In the genomic region with DNA sequence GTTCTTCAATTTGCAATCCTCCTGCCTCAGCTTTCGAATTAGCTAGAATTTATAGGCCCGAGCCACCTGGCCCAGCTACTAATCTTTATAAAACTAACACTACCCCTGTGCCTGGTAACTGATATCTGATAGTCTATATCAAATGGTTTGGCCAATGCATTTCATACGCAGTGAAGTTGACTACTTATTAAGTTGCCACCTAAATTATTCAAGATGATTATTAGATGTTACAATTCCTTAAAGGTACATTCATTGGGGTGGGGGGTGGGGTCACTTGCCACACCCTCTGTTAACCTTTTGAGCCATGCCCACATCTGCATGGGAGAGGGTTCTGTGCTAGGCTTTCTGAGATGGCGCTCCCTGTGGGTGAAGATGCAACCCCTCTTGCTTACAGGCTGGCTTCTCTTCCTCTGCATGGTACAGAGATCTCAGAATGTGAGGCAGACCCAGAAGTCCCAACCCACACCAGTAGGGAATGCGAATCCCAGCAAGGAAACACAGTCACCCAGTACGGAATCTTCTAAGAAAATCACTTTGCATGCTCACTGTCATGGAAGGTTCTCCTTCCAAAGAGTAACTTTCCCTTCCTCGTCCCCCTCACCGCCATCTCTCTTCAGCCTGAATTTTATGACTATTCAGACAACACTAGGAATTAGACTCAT, we compare ENCODE assay signal across 21 mouse cellular contexts. TPM values are rescaled to one million over a fixed set of nuclear protein-coding genes. Genes with fewer than 3 reads are reported as not detected.
DNase-seq lines count a peak whose midpoint lies in the region; ATAC-seq and TF ChIP-seq lines count a peak whose summit lies in the region.
"Had no signal": no experiment of that assay in that cellular context is flagged by ENCODE, and none has a peak within 500 bp of the region (broad histone marks: within the 10 kb centered on the region; RNA-seq: fewer than 3 reads in every experiment).

No protein-coding gene starts in this region.

- dilution Hi-C loops in CH12.LX (cut with MboI; ENCODE audit: extremely low pct_ligation_motif_present, extremely low pct_unique_long_range_greater_than_20kb, low sequenced_read_pairs) = no loop called here

- H3K27me3 ChIP-seq in heart, embryonic 11.5 days (ENCODE audit: control insufficient read depth, insufficient read depth, low read length) = no peaks in the 10 kb centered on the region
- no peaks in the 10 kb centered on the region for H3K27me3 ChIP-seq in heart, embryonic 16.5 days (ENCODE audit: control insufficient read depth, insufficient read depth, low read length)
- H3K27me3 ChIP-seq in CH12.LX (replicated peaks) = no peaks in the 10 kb centered on the region
- no peaks in the 10 kb centered on the region for H3K27me3 ChIP-seq in intestine, embryonic 16.5 days (replicated peaks; ENCODE audit: control insufficient read depth, insufficient read depth, low read length)
- H3K27me3 ChIP-seq: embryonic facial prominence, embryonic 13.5 days; hindbrain, embryonic 15.5 days; limb, embryonic 12.5 days; midbrain, embryonic 13.5 days had no signal

- peak overlapping the region; percentile 47; the same call in 1 of the 2 replicates for H3K27ac ChIP-seq in heart, embryonic 11.5 days (ENCODE audit: low read depth, low read length)
- H3K27ac ChIP-seq in heart, embryonic 16.5 days (ENCODE audit: low read length) = peak overlapping the region; percentile 95
- H3K27ac ChIP-seq in CH12.LX (ENCODE audit: insufficient read depth, low read depth) = peak overlapping the region; percentile 38; the same call in 1 of the 2 replicates
- peak overlapping the region; percentile 73 for H3K27ac ChIP-seq in intestine, embryonic 16.5 days (ENCODE audit: low read length)
- H3K27ac ChIP-seq: embryonic facial prominence, embryonic 13.5 days; hindbrain, embryonic 10.5 days; hindbrain, embryonic 15.5 days; midbrain, embryonic 13.5 days had no signal

- ATAC-seq in heart, embryonic 11.5 days (replicated peaks; ENCODE audit: insufficient number of reproducible peaks, low FRiP score, low TSS enrichment) = no peak
- ATAC-seq in heart, embryonic 16.5 days (replicated peaks; ENCODE audit: extremely low read depth, insufficient read depth, low FRiP score) = no peak
- ATAC-seq in intestine, embryonic 16.5 days = peak; percentile 48
- ATAC-seq: forebrain, embryonic 16.5 days; lung, postnatal 0 days; midbrain, embryonic 13.5 days had no signal

- TF ChIP-seq POLR2A in CH12.LX (IDR thresholded peaks at IDR 0.05; ENCODE audit: low read depth, low read length) = no peak; the same call in 1 of the 2 replicates

- intact Hi-C loops in heart, postnatal 10 days (cut with DNase I) = no loop called here

- no peak for TF ChIP-seq RAD21 in CH12.LX (IDR thresholded peaks at IDR 0.05; ENCODE audit: low read depth, low read length)

- TF ChIP-seq CTCF in CH12.LX (conservative IDR thresholded peaks at IDR 0.05 in 1 of 2, IDR thresholded peaks at IDR 0.05 in 1 of 2; ENCODE audit: low read depth in 2 of 2, low read length in 2 of 2) = peak in 1 of 2 experiments; percentile 48; a peak in 2 of 4 replicates

- H3K79me2 ChIP-seq in CH12.LX (replicated peaks; ENCODE audit: control insufficient read depth, extremely low read depth, insufficient read depth, poor library complexity, severe bottlenecking) = 0 out of 2 replicates have a peak, but pooled peaks cover 3% of the 10 kb centered on the region

- in situ Hi-C loops in CH12.LX (cut with MboI; ENCODE audit: low pct_ligation_motif_present, low pct_unique_long_range_greater_than_20kb, low sequenced_read_pairs) = loop anchor here (5.0 kb wide), 1 partner anchor 67 kb away; the partner anchor contains the start of genes 1110002E22Rik and Gm5105

- H3K4me3 ChIP-seq in heart, embryonic 11.5 days (ENCODE audit: low read depth, low read length) = no peak overlapping the region
- no peak overlapping the region for H3K4me3 ChIP-seq in heart, embryonic 16.5 days (ENCODE audit: low read length)
- H3K4me3 ChIP-seq in CH12.LX (replicated peaks in 1 of 3; ENCODE audit: low read depth in 2 of 3, low read length in 2 of 3, poor library complexity in 1 of 3) = no peak overlapping the region
- no peak overlapping the region for H3K4me3 ChIP-seq in intestine, embryonic 16.5 days (ENCODE audit: low read length)
- H3K4me3 ChIP-seq: embryonic facial prominence, embryonic 13.5 days; erythroblast, embryonic 14.5 days; hindbrain, embryonic 10.5 days; hindbrain, embryonic 15.5 days; limb, embryonic 12.5 days; midbrain, embryonic 13.5 days had no signal

- H3K9me3 ChIP-seq in heart, embryonic 11.5 days (replicated peaks; ENCODE audit: control insufficient read depth, low read length) = 0 out of 2 replicates have a peak, but pooled peaks cover 3% of the 10 kb centered on the region
- peaks cover 2% of the 10 kb centered on the region; the same call in 1 of the 2 replicates for H3K9me3 ChIP-seq in heart, embryonic 16.5 days (replicated peaks; ENCODE audit: control insufficient read depth, low read length)
- H3K9me3 ChIP-seq in CH12.LX (replicated peaks; ENCODE audit: low read length) = peaks cover 5% of the 10 kb centered on the region
- H3K9me3 ChIP-seq in intestine, embryonic 16.5 days (ENCODE audit: control insufficient read depth, low read length) = no peaks in the 10 kb centered on the region; the same call in 1 of the 2 replicates
- H3K9me3 ChIP-seq: embryonic facial prominence, embryonic 13.5 days; hindbrain, embryonic 15.5 days had no signal

- H3K4me1 ChIP-seq in heart, embryonic 11.5 days (ENCODE audit: control insufficient read depth, insufficient read depth, low read length) = peaks cover 24% of the 10 kb centered on the region
- H3K4me1 ChIP-seq in heart, embryonic 16.5 days (ENCODE audit: control insufficient read depth, insufficient read depth, low read length) = peaks cover 48% of the 10 kb centered on the region
- peaks cover 27 to 75% of the 10 kb centered on the region in 2 experiments for H3K4me1 ChIP-seq in CH12.LX (ENCODE audit: control insufficient read depth in 1 of 2, insufficient read depth in 2 of 2)
- H3K4me1 ChIP-seq in intestine, embryonic 16.5 days (ENCODE audit: control insufficient read depth, insufficient read depth, low read length) = peaks cover 3% of the 10 kb centered on the region; the same call in 1 of the 2 replicates
- H3K4me1 ChIP-seq: hindbrain, embryonic 15.5 days had no signal

- 88% methylated on average over 8 of the region's 8 CpGs for whole genome bisulfite sequencing in heart, embryonic 11.5 days (ENCODE audit: insufficient replicate concordance)
- 83% methylated on average over 8 of the region's 8 CpGs for whole genome bisulfite sequencing in heart, embryonic 16.5 days
- WGBS in intestine, embryonic 16.5 days = 84% methylated on average over 8 of the region's 8 CpGs

- DNase-seq in heart, adult 18-20 months = no peak
- DNase-seq in heart, postnatal 10 days = no peak
- DNase-seq in CH12.LX (ENCODE audit: extremely low read depth) = no peak
- DNase-seq in cerebellum, postnatal 36 days = no peak
- DNase-seq: cerebellum, adult 11 months; cerebellum, adult 9-10 months; lung, postnatal 4 days; thymus, adult 2 months; thymus, postnatal 36 days had no signal

- TF ChIP-seq EP300 in CH12.LX (IDR thresholded peaks at IDR 0.05; ENCODE audit: low read length) = no peak; the same call in 1 of the 2 replicates

- H3K9ac ChIP-seq in heart, embryonic 11.5 days (ENCODE audit: low read depth, low read length) = no peak overlapping the region
- H3K9ac ChIP-seq in heart, embryonic 16.5 days (ENCODE audit: low read length) = no peak overlapping the region
- peak overlapping the region; percentile 72 for H3K9ac ChIP-seq in CH12.LX (ENCODE audit: insufficient read depth, low read depth)
- H3K9ac ChIP-seq in intestine, embryonic 16.5 days (ENCODE audit: low read depth, low read length) = no peak overlapping the region
- H3K9ac ChIP-seq: embryonic facial prominence, embryonic 13.5 days; hindbrain, embryonic 15.5 days; limb, embryonic 12.5 days; midbrain, embryonic 13.5 days had no signal

- H3K36me3 ChIP-seq in heart, embryonic 11.5 days (ENCODE audit: control insufficient read depth, insufficient read depth, low read length) = no peaks in the 10 kb centered on the region
- H3K36me3 ChIP-seq in heart, embryonic 16.5 days (ENCODE audit: control insufficient read depth, insufficient read depth) = 0 out of 2 replicates have a peak, but pooled peaks cover 1% of the 10 kb centered on the region
- no peaks in the 10 kb centered on the region for H3K36me3 ChIP-seq in CH12.LX (replicated peaks in 1 of 2; ENCODE audit: control insufficient read depth in 1 of 2, insufficient read depth in 1 of 2, low read length in 1 of 2)
- H3K36me3 ChIP-seq in intestine, embryonic 16.5 days (ENCODE audit: control insufficient read depth, insufficient read depth, low read length) = no peaks in the 10 kb centered on the region
- H3K36me3 ChIP-seq: embryonic facial prominence, embryonic 13.5 days; hindbrain, embryonic 10.5 days; hindbrain, embryonic 15.5 days; limb, embryonic 12.5 days; midbrain, embryonic 13.5 days had no signal

- H3K4me2 ChIP-seq in heart, embryonic 11.5 days = no peak overlapping the region
- no peak overlapping the region; the same call in 1 of the 2 replicates for H3K4me2 ChIP-seq in heart, embryonic 16.5 days (ENCODE audit: low read depth, low read length)
- H3K4me2 ChIP-seq in CH12.LX (ENCODE audit: insufficient read depth, low read depth, poor library complexity, severe bottlenecking) = peak overlapping the region; percentile 96
- H3K4me2 ChIP-seq in intestine, embryonic 16.5 days (ENCODE audit: low read depth, low read length) = no peak overlapping the region
- H3K4me2 ChIP-seq: embryonic facial prominence, embryonic 13.5 days; hindbrain, embryonic 15.5 days; limb, embryonic 12.5 days; liver, embryonic 11.5 days; midbrain, embryonic 13.5 days had no signal

TF ChIP-seq in CH12.LX, 34 proteins besides CTCF, POLR2A, EP300 and RAD21 (continues in another document):
- TF ChIP-seq TCF12 (IDR thresholded peaks at IDR 0.05; ENCODE audit: low read depth, low read length) (peak; percentile 46; the same call in 1 of the 2 replicates), TBP (conservative IDR thresholded peaks at IDR 0.05; ENCODE audit: low read depth, low read length) (peak; percentile 16; the same call in 1 of the 2 replicates), ZKSCAN1 (IDR thresholded peaks at IDR 0.05; ENCODE audit: borderline replicate concordance, low read depth, low read length) (no peak), HCFC1 (IDR thresholded peaks at IDR 0.05; ENCODE audit: low read depth, low read length) (peak; percentile 28; the same call in 1 of the 2 replicates), MXI1 (IDR thresholded peaks at IDR 0.05; ENCODE audit: low read depth, low read length) (peak; percentile 70), GABPA (IDR thresholded peaks at IDR 0.05; ENCODE audit: insufficient replicate concordance, low read depth, low read length) (no peak)

RNA-seq across cellular contexts. Expression of gene Dapp1, which starts 18.8 kb away (rescaled TPM):
- polyA plus RNA-seq in heart, embryonic 11.5 days (2014; fragmentation: Nextera tagmentation; extraction: Ambion mirVana) = 14.0 and 15.4 TPM in 2 replicates
- total RNA-seq in heart, adult 18-20 months (2021) = 1 to 10 TPM; 5.4 to 9.7 TPM
- polyA plus RNA-seq in heart, embryonic 16.5 days (2015; fragmentation: Nextera tagmentation; extraction: Ambion mirVana) = 17.3 and 22.8 TPM in 2 replicates
- total RNA-seq in heart, postnatal 10 days (2021) = 1 to 10 TPM; 4.0 to 5.2 TPM
- 55.5 and 63.6 TPM in 2 replicates for total RNA-seq in CH12.LX (2012; rRNA removed)
- 53.5 and 66.4 TPM in 2 replicates for total RNA-seq in CH12.LX (2014; rRNA removed)
- 62.8 and 81.7 TPM in 2 replicates for polyA plus RNA-seq in CH12.LX (2012; ENCODE audit: insufficient read length, low read depth)
- polyA plus RNA-seq in intestine, embryonic 16.5 days (2015; fragmentation: Nextera tagmentation; extraction: Ambion mirVana) = 35.8 and 41.6 TPM in 2 replicates

Comparison
In these comparisons a context has a peak if more than half of its experiments do, and no peak if none do; other contexts are left out.
1. H3K27ac ChIP-seq: peak in every context shown above with its lines; median percentile 95 in heart, embryonic 16.5 days; 73 in intestine, embryonic 16.5 days; 47 in heart, embryonic 11.5 days; 38 in CH12.LX.